Mouse (Mus musculus): ENCODE data around the gene Gmip. TPM values are rescaled to one million over a fixed set of nuclear protein-coding genes. Genes with fewer than 3 reads are reported as not detected.

Gmip gene
- polyA plus RNA-seq, 1 experiment from 2014 or later = 5.8 TPM

DNA sequence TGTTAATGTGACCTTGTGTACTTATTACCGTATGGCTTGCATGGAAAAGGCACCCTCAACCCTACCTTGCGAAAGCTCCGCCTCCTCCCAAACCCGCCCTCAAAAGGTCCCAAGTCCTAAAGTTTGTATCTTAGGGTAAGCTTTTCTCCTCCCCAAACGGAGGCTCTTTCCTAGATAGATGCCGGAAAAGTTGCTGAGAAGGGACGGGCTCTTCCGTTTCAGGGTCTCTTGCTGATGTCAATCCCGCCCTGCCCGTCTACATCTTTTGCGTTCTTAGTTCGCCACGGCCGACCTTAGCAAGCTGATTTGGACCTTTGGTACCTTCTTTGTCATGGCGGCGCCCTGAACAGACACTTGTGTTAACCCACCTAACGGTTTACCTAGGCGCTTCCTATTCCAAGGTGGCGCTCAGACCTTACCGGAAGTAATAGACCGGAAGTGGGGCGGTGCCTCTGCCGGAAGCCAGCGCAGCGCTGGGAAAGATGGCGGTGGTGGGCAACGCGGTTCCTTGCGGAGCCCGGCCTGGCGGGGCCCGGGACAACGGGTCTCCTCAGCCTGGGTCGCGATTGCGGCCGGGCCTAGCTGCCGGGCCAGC is 17.6 kb upstream of the Gmip start, which contains the start of the genes Atp13a1 and Zfp866:
Atp13a1 (plus strand) TSS at position 391 of the 595 bp plus-strand sequence.
Zfp866 (minus strand) TSS at position 406 of the 595 bp plus-strand sequence.
- Histone ChIP-seq H3K36me3 (peaks cover 28% of the 10 kb centered on the region), H3K27ac (peak within 1 kb of the TSS; percentile 93), H3K4me1 (replicated peaks) (peaks cover 17% of the 10 kb centered on the region), H3K4me3 (replicated peaks) (peak within 1 kb of the TSS; percentile 98), H3K9ac (replicated peaks) (peak within 1 kb of the TSS; percentile 93), H3K4me2 (peak within 1 kb of the TSS; percentile 73), H3K27me3 (no peaks in the 10 kb centered on the region), H3K9me3 (no peaks in the 10 kb centered on the region)
- peak; percentile 87 for ATAC-seq (ENCODE audit: insufficient number of reproducible peaks, insufficient read depth, low FRiP score, low TSS enrichment, low read depth)
- under 1% methylated on average over 38 of the region's 38 CpGs for WGBS

DNA sequence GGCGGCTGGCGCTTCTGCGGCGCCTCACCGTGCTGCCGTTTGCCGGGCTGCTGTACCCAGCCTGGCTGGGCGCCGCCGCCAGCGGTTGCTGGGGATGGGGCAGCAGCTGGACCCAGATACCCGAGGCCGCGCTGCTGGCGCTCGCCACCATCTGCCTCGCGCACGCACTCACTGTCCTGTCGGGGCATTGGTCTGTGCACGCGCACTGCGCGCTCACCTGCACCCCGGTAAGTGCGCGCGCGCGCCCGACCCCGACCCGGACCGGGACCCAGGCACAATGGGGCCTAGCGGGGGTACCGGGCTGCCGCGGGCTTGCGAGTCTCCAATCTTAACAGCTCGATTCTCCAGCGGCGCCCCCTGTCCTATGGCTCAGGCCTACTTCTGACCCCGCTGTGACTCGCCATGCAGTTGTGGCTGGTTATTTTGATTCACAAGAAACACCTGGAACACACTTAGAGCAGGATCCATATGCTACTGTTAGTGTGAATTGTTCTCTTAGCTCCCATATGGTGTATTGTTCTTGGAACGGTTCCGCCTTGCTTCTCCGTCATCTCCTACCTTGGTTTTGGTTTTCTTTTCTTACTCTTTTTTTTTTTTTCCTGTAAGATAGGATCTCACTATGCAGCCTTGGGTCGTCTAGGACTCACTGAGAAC is 16.9 kb upstream of the Gmip start:
- peak overlapping the region; percentile 98 for H3K4me3 ChIP-seq (replicated peaks)
- WGBS = under 1% methylated on average over 48 of the region's 48 CpGs
- peak overlapping the region; percentile 93 for H3K27ac ChIP-seq
- H3K27me3 ChIP-seq = no peaks in the 10 kb centered on the region
- H3K9me3 ChIP-seq = no peaks in the 10 kb centered on the region
- H3K4me1 ChIP-seq (replicated peaks) = peaks cover 17% of the 10 kb centered on the region
- ATAC-seq (ENCODE audit: insufficient number of reproducible peaks, insufficient read depth, low FRiP score, low TSS enrichment, low read depth) = peak; percentile 68
- peak overlapping the region; percentile 73 for H3K4me2 ChIP-seq
- H3K9ac ChIP-seq (replicated peaks) = peak overlapping the region; percentile 93
- peaks cover 34% of the 10 kb centered on the region for H3K36me3 ChIP-seq

DNA sequence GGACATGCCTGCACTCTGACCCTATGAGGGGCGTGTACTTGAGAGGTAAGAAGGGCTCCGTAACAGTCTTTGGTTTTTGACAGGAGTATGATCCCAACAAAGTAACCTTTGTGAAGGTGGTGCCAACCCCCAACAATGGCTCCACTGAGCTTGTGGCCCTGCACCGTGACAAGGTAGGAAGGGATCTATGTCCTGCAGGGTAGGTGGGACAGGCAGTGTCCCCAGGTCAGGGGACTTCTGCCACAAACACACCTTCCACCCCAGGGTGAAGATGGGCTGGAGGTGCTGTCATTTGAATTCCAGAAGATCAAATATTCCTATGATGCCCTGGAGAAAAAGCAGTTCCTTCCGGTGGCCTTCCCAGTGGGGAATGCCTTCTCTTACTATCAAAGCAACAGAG is 14.8 kb upstream of the Gmip start:
- H3K4me1 ChIP-seq (replicated peaks) = peaks cover 17% of the 10 kb centered on the region
- no peak overlapping the region; the same call in 1 of the 2 replicates for H3K9ac ChIP-seq (replicated peaks)
- ATAC-seq (ENCODE audit: insufficient number of reproducible peaks, insufficient read depth, low FRiP score, low TSS enrichment, low read depth) = no peak
- peaks cover 56% of the 10 kb centered on the region for H3K36me3 ChIP-seq
- 93% methylated on average over 4 of the region's 4 CpGs for WGBS
- no peak overlapping the region for H3K27ac ChIP-seq
- no peaks in the 10 kb centered on the region for H3K27me3 ChIP-seq
- H3K9me3 ChIP-seq = no peaks in the 10 kb centered on the region
- H3K4me3 ChIP-seq (replicated peaks) = no peak overlapping the region
- H3K4me2 ChIP-seq = no peak overlapping the region

DNA sequence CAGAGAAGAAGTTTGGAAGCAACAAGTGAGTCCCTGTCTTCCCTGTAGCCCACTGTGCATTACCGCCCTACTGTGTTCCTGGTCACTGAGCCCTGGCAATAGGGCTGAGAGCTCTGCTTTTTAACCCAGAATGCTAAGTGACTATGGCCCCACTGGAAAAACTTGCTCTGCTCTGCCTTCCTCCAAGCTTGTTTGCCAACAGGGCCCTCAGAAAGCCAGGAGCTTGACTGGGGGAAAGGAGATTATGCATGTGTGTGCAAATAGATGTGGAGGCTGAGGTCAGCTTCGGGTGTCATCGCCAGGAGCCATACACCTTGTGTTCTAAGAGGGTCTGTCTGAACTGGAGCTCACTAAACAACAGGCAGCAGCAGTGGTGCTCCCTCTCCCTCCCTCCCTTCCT is 14.4 kb upstream of the Gmip start:
- Histone ChIP-seq H3K27me3 (no peaks in the 10 kb centered on the region), H3K4me3 (replicated peaks) (no peak overlapping the region), H3K27ac (no peak overlapping the region), H3K9ac (replicated peaks) (no peak overlapping the region), H3K4me1 (replicated peaks) (peaks cover 17% of the 10 kb centered on the region), H3K36me3 (peaks cover 60% of the 10 kb centered on the region), H3K4me2 (no peak overlapping the region), H3K9me3 (no peaks in the 10 kb centered on the region)
- 94% methylated on average over 3 of the region's 3 CpGs for WGBS
- ATAC-seq (ENCODE audit: insufficient number of reproducible peaks, insufficient read depth, low FRiP score, low TSS enrichment, low read depth) = no peak

DNA sequence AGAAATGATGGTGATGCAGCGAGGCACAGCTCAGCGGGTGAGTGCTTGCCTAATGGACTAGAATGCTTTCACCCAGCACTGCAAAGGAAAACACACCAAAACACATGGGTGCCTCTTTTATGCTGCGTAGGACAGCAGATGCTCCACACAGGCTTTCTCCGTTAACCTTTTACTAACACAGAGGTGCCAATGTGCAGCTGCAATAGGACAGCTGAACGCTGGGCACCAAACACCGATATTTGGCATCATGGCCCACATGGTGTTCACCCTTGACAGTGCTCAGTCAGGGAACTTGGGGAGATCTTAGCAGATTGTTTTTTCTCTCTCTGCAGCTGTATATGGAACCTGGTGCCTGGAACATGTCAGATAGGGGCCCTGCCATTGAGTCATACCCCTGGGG is 13.6 kb upstream of the Gmip start:
- H3K4me1 ChIP-seq (replicated peaks) = peaks cover 14% of the 10 kb centered on the region
- peaks cover 68% of the 10 kb centered on the region for H3K36me3 ChIP-seq
- no peak overlapping the region for H3K4me2 ChIP-seq
- WGBS = 94% methylated on average over 6 of the region's 6 CpGs
- no peaks in the 10 kb centered on the region for H3K27me3 ChIP-seq
- ATAC-seq (ENCODE audit: insufficient number of reproducible peaks, insufficient read depth, low FRiP score, low TSS enrichment, low read depth) = no peak
- H3K27ac ChIP-seq = no peak overlapping the region
- no peak overlapping the region for H3K9ac ChIP-seq (replicated peaks)
- no peak overlapping the region for H3K4me3 ChIP-seq (replicated peaks)
- no peaks in the 10 kb centered on the region for H3K9me3 ChIP-seq

DNA sequence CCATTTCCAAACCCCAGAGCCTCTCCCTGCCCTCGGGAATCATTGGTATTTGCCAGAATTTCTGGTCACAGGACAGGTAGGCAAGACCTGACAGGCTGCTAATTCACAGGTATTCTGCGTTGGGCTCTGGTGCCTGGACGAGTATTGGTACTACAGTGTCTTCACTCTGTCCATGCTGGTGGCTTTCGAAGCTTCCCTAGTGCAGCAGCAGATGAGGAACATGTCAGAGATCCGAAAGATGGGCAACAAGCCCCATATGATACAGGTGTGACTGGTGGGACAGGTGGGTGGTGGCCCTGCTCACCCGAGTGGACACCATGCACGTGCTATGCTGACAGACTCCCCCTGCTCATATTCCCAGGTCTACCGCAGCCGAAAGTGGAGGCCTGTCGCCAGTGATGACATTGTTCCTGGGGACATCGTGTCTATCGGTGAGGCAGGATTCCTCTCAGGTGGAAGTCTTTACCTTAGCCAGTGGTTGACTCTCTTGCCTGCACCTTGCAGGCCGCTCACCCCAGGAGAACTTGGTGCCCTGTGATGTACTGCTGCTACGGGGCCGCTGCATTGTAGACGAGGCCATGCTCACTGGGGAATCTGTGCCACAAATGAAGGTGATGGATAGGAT is 11.6 kb upstream of the Gmip start:
- 95% methylated on average over 16 of the region's 16 CpGs for WGBS
- H3K27me3 ChIP-seq = no peaks in the 10 kb centered on the region
- H3K4me3 ChIP-seq (replicated peaks) = no peak overlapping the region
- H3K9ac ChIP-seq (replicated peaks) = no peak overlapping the region
- H3K4me1 ChIP-seq (replicated peaks) = peaks cover 11% of the 10 kb centered on the region
- no peaks in the 10 kb centered on the region for H3K9me3 ChIP-seq
- H3K4me2 ChIP-seq = no peak overlapping the region
- ATAC-seq (ENCODE audit: insufficient number of reproducible peaks, insufficient read depth, low FRiP score, low TSS enrichment, low read depth) = no peak
- H3K36me3 ChIP-seq = peaks cover 87% of the 10 kb centered on the region
- no peak overlapping the region for H3K27ac ChIP-seq

DNA sequence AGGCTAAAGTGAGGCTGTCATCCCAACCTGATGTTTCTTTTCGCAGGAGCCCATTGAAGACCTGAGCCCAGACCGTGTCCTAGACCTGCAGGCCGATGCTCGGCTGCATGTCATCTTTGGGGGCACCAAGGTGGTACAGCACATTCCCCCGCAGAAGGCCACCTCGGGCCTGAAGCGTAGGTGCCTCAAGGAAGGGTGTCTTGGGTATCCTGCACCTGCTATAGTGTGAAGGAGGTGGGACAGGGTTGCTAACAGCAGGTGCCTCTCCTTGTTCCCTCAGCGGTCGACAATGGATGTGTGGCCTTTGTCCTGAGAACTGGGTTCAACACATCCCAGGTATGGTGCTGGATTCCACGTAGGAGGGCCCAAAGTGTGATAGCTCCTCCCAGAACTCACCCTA is 10.8 kb upstream of the Gmip start:
- ATAC-seq (ENCODE audit: insufficient number of reproducible peaks, insufficient read depth, low FRiP score, low TSS enrichment, low read depth) = no peak
- peaks cover 3% of the 10 kb centered on the region for H3K4me1 ChIP-seq (replicated peaks)
- H3K36me3 ChIP-seq = peaks cover 96% of the 10 kb centered on the region
- H3K9me3 ChIP-seq = no peaks in the 10 kb centered on the region
- no peak overlapping the region for H3K27ac ChIP-seq
- 96% methylated on average over 10 of the region's 10 CpGs for WGBS
- no peak overlapping the region for H3K4me3 ChIP-seq (replicated peaks)
- no peak overlapping the region for H3K4me2 ChIP-seq
- H3K9ac ChIP-seq (replicated peaks) = no peak overlapping the region
- H3K27me3 ChIP-seq = no peaks in the 10 kb centered on the region

DNA sequence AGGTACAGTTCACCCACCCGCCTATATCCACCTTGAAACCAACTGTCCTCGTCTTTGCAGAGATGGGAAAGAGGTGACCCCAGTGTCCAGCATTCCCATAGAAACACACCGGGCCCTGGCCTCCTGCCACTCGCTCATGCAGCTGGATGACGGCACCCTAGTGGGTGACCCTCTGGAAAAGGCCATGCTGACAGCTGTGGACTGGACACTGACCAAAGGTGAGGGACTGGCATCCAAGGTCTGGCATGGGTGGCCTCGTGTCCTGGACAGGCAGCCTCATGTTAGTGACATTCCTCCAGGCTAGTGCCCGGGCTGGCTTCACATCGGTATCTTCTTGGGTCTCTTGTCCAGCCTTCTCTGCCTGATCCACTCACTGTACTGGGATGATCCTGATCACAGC is 9.2 kb upstream of the Gmip start:
- ATAC-seq (ENCODE audit: insufficient number of reproducible peaks, insufficient read depth, low FRiP score, low TSS enrichment, low read depth) = no peak
- Histone ChIP-seq H3K4me2 (no peak overlapping the region), H3K27ac (no peak overlapping the region), H3K36me3 (peaks cover 99% of the 10 kb centered on the region), H3K4me1 (replicated peaks) (no peaks in the 10 kb centered on the region), H3K4me3 (replicated peaks) (no peak overlapping the region), H3K9me3 (no peaks in the 10 kb centered on the region), H3K9ac (replicated peaks) (no peak overlapping the region), H3K27me3 (no peaks in the 10 kb centered on the region)
- WGBS = 96% methylated on average over 8 of the region's 8 CpGs

DNA sequence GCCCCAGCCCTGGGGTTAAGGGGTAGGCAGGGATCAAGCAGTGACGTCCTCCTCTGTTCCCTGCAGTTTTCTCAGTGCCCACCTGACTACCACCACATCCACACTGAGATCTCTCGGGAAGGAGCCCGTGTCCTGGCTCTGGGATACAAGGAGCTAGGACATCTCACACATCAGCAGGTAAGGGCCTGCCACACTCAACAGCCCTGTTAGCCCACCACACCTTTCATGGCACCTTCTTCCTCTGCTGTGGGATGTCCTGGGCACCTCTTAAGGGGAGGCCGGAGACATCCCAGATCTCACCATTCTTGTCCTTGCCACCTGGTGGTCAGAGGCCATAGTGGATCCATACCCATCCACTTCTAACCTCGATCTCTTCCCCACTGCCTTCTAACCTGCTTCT is 8.5 kb upstream of the Gmip start:
- WGBS = 91% methylated on average over 5 of the region's 5 CpGs
- Histone ChIP-seq H3K36me3 (peaks cover 98% of the 10 kb centered on the region), H3K4me1 (replicated peaks) (no peaks in the 10 kb centered on the region)

DNA sequence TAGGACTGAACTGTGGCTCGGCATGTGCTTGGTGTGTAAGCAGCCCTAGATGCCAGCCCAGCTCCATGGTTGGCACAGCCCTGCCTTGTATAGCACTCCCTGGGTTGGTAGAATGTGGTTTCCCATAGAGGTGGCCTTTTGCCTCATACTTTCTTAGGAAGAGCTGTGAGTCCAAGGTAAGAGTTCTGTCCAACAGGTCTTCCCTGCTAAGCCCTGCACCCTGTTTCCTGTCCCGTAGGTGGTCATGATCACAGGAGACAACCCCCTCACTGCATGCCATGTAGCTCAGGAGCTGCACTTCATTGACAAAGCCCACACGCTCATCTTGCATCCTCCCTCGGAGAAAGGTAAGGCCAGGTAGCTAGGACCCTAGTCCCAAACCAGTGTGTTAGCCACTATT is 6.7 kb upstream of the Gmip start:
- H3K36me3 ChIP-seq = peaks cover 98% of the 10 kb centered on the region
- WGBS = 95% methylated on average over 4 of the region's 4 CpGs

More for the DNA sequence above, 8.5 kb upstream of the Gmip start:
- Histone ChIP-seq H3K4me2 (no peak overlapping the region), H3K27me3 (no peaks in the 10 kb centered on the region), H3K27ac (no peak overlapping the region), H3K9me3 (no peaks in the 10 kb centered on the region), H3K9ac (replicated peaks) (no peak overlapping the region), H3K4me3 (replicated peaks) (no peak overlapping the region)
- ATAC-seq (ENCODE audit: insufficient number of reproducible peaks, insufficient read depth, low FRiP score, low TSS enrichment, low read depth) = no peak

DNA sequence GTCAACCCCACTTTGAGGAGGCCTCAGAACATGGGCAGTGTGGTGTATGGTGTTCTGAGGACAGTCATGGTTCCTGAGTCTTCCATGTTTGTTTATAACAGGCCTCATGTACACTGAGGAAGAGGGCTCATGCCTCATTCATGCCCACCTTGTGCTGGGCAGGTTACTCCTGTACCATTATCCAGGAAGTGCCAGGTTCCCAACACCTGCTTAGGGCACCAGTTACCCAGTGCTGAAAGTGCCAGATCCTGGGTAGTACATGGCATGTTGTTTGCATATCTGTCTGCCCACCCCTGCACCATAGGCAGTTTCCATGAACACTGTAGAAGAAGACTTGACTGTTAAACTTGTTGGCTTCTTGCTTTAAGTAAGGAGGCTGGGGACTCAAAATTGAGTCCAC is 6.3 kb upstream of the Gmip start:
- no peak overlapping the region for H3K27ac ChIP-seq
- H3K4me3 ChIP-seq (replicated peaks) = no peak overlapping the region
- H3K9me3 ChIP-seq = no peaks in the 10 kb centered on the region
- peaks cover 98% of the 10 kb centered on the region for H3K36me3 ChIP-seq
- H3K4me2 ChIP-seq = no peak overlapping the region
- ATAC-seq (ENCODE audit: insufficient number of reproducible peaks, insufficient read depth, low FRiP score, low TSS enrichment, low read depth) = no peak
- no peak overlapping the region for H3K9ac ChIP-seq (replicated peaks)
- H3K27me3 ChIP-seq = no peaks in the 10 kb centered on the region
- no peaks in the 10 kb centered on the region for H3K4me1 ChIP-seq (replicated peaks)

More for the DNA sequence above, 6.7 kb upstream of the Gmip start:
- no peaks in the 10 kb centered on the region for H3K4me1 ChIP-seq (replicated peaks)
- H3K4me2 ChIP-seq = no peak overlapping the region
- H3K27ac ChIP-seq = no peak overlapping the region
- no peak overlapping the region for H3K4me3 ChIP-seq (replicated peaks)
- no peak for ATAC-seq (ENCODE audit: insufficient number of reproducible peaks, insufficient read depth, low FRiP score, low TSS enrichment, low read depth)
- no peaks in the 10 kb centered on the region for H3K27me3 ChIP-seq
- H3K9ac ChIP-seq (replicated peaks) = no peak overlapping the region
- no peaks in the 10 kb centered on the region for H3K9me3 ChIP-seq

Data from limb, embryonic 12.5 days (tissue).